Mouse (Mus musculus) 3134 (cell line): Measurements from ENCODE around the gene Sema7a.

Experiments
- DNase-seq: peaks from one replicate; pipeline ENCODE4 v3.0.0-alpha.2; 2011; ENCODE audit warnings: low spot score; ENCODE audit not compliant: insufficient read length; ENCODE audit errors: extremely low read depth

The Sema7a gene

GRCm38 (mm10) chr9:57938225-57939055, 1.5 kb upstream of the Sema7a start:
- DNase-seq = peak; percentile 45

GRCm38 (mm10) chr9:57940349-57940794, 460 bp downstream of the Sema7a start:
- DNase-seq = no peak

GRCm38 (mm10) chr9:57940861-57941638, 1.1 kb downstream of the Sema7a start:
- peak; percentile 39 for DNase-seq

GRCm38 (mm10) chr9:57942039-57942438, 2.1 kb downstream of the Sema7a start:
- DNase-seq = no peak

GRCm38 (mm10) chr9:57943067-57943466, 3.2 kb downstream of the Sema7a start:
- DNase-seq = no peak

GRCm38 (mm10) chr9:57944572-57944971, 4.7 kb downstream of the Sema7a start:
- DNase-seq = no peak

GRCm38 (mm10) chr9:57945771-57946616, 6.1 kb downstream of the Sema7a start:
- DNase-seq = no peak

- DNase-seq = no peak
These were observed 7.6 kb downstream of the Sema7a start for GRCm38 (mm10) chr9:57947381-57948030.

- DNase-seq = no peak
These were observed 8.5 kb downstream of the Sema7a start for GRCm38 (mm10) chr9:57948333-57948931.

GRCm38 (mm10) chr9:57949102-57949704, 9.3 kb downstream of the Sema7a start:
- DNase-seq = no peak

- DNase-seq = no peak
These were observed 10.0 kb downstream of the Sema7a start for GRCm38 (mm10) chr9:57949879-57950278.

GRCm38 (mm10) chr9:57950519-57950918, 10.6 kb downstream of the Sema7a start:
- DNase-seq = no peak

- DNase-seq = no peak
These were observed 12.1 kb downstream of the Sema7a start for GRCm38 (mm10) chr9:57951993-57952392.

- peak; percentile 69 for DNase-seq
These were observed 15.2 kb downstream of the Sema7a start for GRCm38 (mm10) chr9:57954962-57955744.

GRCm38 (mm10) chr9:57955764-57956163, 15.9 kb downstream of the Sema7a start:
- DNase-seq = no peak

- DNase-seq = no peak
These were observed 16.4 kb downstream of the Sema7a start for GRCm38 (mm10) chr9:57956196-57956837.

- DNase-seq = no peak
These were observed 16.9 kb downstream of the Sema7a start for GRCm38 (mm10) chr9:57956838-57957236.

GRCm38 (mm10) chr9:57958615-57959014, 18.7 kb downstream of the Sema7a start:
- DNase-seq = no peak
